Mouse (Mus musculus): ENCODE results near the gene Lyrm4. TPM values are rescaled to one million over a fixed set of nuclear protein-coding genes. Genes with fewer than 3 reads are reported as not detected.

Lyrm4 gene
- 26.7 and 28.4 TPM in 2 replicates for polyA plus RNA-seq (2015; fragmentation: Nextera tagmentation; extraction: Ambion mirVana)

DNA sequence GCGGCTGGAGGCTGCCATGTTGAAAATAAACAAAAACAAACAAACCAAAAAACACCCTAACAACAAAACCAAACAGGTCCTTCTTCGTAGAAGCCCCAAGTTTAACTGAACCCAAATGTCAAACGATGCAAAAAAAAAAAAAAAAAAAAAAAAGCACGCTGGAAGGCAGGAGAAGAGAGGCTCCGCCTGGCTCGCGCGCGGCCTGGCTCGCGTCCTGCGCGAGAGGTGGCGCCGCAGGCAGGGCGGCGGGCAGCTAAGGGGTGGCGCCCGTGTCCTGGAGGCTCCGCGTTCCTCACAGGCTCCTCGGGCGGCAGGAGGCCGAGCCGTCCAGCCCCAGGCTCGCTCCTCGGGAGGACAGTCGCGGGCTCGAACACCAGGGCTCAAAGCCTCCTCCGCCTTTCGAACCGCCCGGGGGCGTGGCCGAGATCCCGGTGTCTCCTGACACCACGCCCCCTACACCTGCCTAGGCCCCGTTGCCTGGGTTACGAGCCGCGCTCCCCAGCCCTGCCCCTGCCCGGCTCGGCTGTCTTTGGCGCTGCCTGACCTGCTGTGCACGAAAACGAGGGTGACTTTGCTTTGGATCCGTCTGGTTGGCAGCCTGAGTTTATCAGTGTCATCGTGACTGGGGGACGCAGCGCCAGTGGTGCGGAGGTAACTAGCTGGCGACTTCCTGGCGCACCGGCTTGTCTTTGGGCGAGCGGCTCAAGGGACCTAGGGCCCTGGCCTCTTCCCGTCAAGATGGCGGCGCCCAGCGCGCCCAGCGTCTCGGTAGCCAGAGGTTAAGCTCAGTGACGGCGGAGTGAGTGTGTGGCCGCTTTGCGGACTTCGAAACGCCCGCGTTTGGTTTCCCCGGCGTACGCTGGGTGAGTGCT lies at the start of gene Lyrm4, which contains the start of gene Fars2:
Lyrm4 (minus strand) TSS at position 384 of the 872 bp plus-strand sequence.
Fars2 (plus strand) TSS at position 270 of the 872 bp plus-strand sequence.
- Histone ChIP-seq H3K4me1 (peaks cover 12% of the 10 kb centered on the region), H3K4me3 (peak within 1 kb of the TSS; percentile 70), H3K27ac (peak within 1 kb of the TSS; percentile 90), H3K36me3 (no peaks in the 10 kb centered on the region), H3K9me3 (no peaks in the 10 kb centered on the region), H3K9ac (peak within 1 kb of the TSS; percentile 73), H3K4me2 (replicated peaks) (peak within 1 kb of the TSS; percentile 90), H3K27me3 (no peaks in the 10 kb centered on the region)
- ATAC-seq (ENCODE audit: low FRiP score, low read depth), result peak; percentile 99
- WGBS, result under 1% methylated on average over 74 of the region's 75 CpGs

DNA sequence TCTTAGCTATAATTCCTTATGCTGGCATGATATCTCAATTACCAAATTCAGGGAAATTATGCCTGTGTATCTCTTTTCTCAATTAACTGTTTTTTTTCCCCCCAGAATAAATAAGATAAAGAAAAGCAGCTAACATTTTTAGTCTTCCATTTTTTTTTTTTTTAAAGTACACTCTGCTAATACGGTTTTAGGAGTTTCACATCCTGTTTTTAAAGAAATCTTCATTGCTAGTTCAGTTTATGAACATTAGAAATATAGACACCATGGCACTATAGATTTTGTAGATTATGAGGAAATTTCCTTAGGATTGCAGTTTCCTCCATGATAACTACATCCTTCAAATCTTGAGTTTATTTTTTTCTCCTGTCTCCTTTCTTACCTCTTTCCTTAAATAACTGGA lies 46.6 kb upstream of the Lyrm4 start:
- Histone ChIP-seq H3K27me3 (no peaks in the 10 kb centered on the region), H3K9ac (no peak overlapping the region), H3K36me3 (no peaks in the 10 kb centered on the region), H3K27ac (no peak overlapping the region), H3K4me1 (no peaks in the 10 kb centered on the region), H3K4me2 (replicated peaks) (no peak overlapping the region), H3K4me3 (no peak overlapping the region), H3K9me3 (no peaks in the 10 kb centered on the region)
- WGBS, result 88% methylated on average over 1 of the region's 1 CpGs
- no peak for ATAC-seq (ENCODE audit: low FRiP score, low read depth)

DNA sequence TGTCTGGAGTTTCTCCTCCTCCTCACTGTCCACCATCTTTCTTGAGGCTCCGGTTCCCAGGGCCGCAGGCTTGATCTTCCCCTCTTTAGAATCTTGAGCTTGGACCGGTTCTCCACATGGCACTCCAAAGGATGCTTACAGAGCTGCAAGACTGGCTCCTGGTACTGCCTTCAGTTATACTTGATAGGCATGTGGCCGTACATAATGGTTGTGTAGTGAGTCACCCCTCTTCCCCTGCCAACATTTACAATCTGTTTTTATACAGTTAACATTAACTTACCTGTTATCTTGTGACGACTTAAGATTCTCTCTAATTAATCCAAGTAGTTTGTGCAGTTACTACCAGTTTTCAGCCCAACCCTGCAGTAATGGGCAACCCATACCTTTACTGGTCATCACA lies 46.1 kb upstream of the Lyrm4 start:
- no peaks in the 10 kb centered on the region for H3K36me3 ChIP-seq

DNA sequence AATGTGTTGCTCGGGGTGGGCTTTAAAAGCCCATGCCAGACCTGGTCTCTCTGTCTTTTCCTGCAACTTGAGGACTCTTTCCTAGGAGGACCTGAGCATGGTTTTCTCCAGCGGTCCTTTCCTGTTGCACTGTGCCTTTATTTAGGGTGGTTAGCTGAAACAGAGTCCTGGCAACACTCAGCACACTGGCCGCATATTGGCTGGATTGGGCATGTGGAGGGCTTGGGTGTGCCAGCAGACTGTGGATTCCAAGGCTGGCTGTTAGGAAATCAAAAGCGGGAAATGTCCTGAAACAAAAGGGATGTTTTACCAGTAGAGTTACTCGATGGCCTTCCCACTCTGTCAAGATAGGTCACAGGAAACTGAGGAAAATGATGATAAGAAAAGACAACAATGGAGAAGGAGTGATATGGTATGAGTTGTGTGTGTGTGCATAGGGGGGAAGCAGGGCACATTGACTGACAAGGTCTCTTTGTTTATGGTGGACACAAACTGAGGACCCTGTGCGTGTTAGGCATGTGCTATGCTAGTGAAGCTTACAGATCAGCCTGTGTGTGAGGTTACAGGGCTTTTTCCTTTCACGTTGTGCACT lies 39.1 kb upstream of the Lyrm4 start:
- WGBS, result 88% methylated on average over 7 of the region's 7 CpGs

More for the DNA sequence above, 46.1 kb upstream of the Lyrm4 start:
- no peak overlapping the region for H3K9ac ChIP-seq
- H3K4me1 ChIP-seq, result no peaks in the 10 kb centered on the region
- H3K9me3 ChIP-seq, result no peaks in the 10 kb centered on the region
- WGBS, result 88% methylated on average over 5 of the region's 5 CpGs
- H3K27me3 ChIP-seq, result no peaks in the 10 kb centered on the region
- no peak for ATAC-seq (ENCODE audit: low FRiP score, low read depth)
- no peak overlapping the region for H3K27ac ChIP-seq
- H3K4me3 ChIP-seq, result no peak overlapping the region
- no peak overlapping the region for H3K4me2 ChIP-seq (replicated peaks)

DNA sequence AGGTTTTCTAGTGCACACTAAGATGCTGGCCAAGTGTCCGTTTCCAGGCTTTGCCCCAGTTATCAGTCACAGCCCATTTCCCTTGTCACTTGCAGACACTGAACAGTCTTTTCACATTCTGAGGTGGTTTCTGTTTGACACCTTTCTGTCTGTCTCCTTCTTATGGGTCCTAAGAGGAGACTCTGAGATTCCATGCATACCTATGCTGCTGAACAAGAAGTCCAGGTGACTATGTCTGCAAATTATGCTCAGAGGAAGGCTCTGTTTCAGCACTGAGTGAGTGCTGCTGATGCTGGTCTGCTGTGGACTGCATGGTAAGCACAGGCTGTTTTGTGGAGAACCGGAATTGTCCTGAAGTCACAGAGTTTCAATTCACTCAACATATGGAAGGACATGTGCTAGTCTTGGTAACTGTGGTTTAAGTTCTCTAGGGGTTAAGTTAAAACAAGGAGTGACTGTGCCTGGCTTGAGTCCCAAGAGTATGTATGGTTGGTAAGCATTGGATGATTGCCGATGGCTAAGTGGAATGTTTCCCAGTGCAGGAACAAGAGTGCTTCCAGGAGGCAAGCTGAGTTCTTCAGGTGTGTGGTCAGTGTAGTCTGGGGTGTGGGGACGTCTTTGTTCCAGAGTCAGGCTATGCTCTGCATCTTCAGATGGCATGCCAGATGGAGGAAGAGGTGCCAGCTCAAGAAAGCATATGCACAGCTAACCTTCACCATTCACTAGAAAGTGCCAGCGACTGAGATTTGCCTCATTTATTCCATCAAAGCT lies 35.6 kb upstream of the Lyrm4 start:
- 69% methylated on average over 5 of the region's 5 CpGs for WGBS
- Histone ChIP-seq H3K27me3 (no peaks in the 10 kb centered on the region), H3K27ac (no peak overlapping the region), H3K9ac (no peak overlapping the region), H3K9me3 (no peaks in the 10 kb centered on the region), H3K4me3 (no peak overlapping the region), H3K36me3 (no peaks in the 10 kb centered on the region), H3K4me1 (peaks cover 6% of the 10 kb centered on the region; the same call in 1 of the 2 replicates), H3K4me2 (replicated peaks) (no peak overlapping the region)
- no peak; the same call in 1 of the 2 replicates for ATAC-seq (ENCODE audit: low FRiP score, low read depth)

More for the DNA sequence above, 39.1 kb upstream of the Lyrm4 start:
- Histone ChIP-seq H3K9ac (no peak overlapping the region), H3K9me3 (no peaks in the 10 kb centered on the region), H3K4me2 (replicated peaks) (no peak overlapping the region), H3K27ac (no peak overlapping the region), H3K4me3 (no peak overlapping the region), H3K27me3 (no peaks in the 10 kb centered on the region), H3K4me1 (peaks cover 6% of the 10 kb centered on the region; the same call in 1 of the 2 replicates), H3K36me3 (no peaks in the 10 kb centered on the region)
- no peak for ATAC-seq (ENCODE audit: low FRiP score, low read depth)

DNA sequence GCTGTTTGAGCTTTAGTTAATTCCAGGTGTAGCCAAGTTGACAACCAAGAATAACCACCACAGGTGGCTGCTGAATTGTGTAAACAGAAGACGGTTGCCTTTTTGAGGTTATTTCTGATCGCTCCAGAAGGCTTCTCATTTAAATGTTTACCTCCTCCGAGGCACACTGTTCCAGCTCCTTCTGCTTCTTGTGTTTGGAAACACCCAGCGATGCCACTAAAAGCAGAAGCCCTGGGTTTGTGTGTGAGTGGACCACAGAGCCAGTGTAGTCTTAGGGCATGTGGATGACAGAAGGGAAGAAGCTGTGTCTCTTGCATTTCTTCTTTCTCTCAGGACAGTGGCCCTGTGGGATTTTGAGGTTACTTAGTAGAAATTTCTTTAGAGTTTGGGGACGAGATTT lies 32.9 kb upstream of the Lyrm4 start:
- H3K27me3 ChIP-seq, result no peaks in the 10 kb centered on the region
- no peaks in the 10 kb centered on the region for H3K9me3 ChIP-seq
- no peak overlapping the region for H3K4me3 ChIP-seq
- peaks cover 6% of the 10 kb centered on the region; the same call in 1 of the 2 replicates for H3K4me1 ChIP-seq
- no peak overlapping the region for H3K9ac ChIP-seq
- no peak overlapping the region for H3K4me2 ChIP-seq (replicated peaks)
- no peak overlapping the region for H3K27ac ChIP-seq
- WGBS, result 54% methylated on average over 5 of the region's 5 CpGs
- no peak for ATAC-seq (ENCODE audit: low FRiP score, low read depth)
- no peaks in the 10 kb centered on the region for H3K36me3 ChIP-seq

DNA sequence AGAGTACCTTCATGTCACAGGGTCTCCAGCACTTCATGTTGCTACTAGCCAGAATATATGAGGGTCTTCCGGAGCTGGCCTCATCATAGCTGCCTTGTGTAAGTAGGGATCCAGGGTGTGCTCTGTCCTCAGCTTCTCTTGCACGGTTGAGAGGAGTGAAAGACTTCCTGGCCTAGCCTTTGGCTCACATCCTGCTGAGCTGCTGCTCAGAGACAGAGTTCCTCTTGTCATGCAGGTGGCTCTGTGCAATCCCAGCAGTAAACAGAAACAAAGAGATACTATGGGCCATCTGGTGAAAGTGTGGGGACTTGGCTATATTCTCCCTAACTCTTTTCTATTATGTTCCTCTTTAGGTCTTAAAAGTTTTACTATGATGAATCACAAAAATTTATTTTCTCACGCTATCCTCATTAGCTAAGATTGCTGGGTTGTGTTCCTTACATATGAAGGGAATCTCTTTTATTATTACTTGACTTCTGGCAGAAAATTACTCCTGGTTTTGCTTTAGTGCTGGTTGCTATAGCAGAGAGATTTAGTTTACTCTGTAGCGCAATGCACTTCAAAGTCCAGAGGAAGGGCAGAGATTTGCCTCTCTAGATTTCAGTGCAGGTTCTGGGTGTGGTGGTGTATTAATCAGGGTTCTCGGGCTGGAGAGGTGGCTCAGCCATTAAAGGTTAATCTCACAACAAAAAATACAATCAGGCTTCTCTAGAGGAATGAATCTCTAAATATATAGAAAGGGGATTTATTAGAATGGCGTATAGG lies 32.0 kb upstream of the Lyrm4 start:
- no peak overlapping the region for H3K9ac ChIP-seq
- H3K36me3 ChIP-seq, result no peaks in the 10 kb centered on the region
- no peak for ATAC-seq (ENCODE audit: low FRiP score, low read depth)
- no peak overlapping the region for H3K4me3 ChIP-seq
- no peak overlapping the region for H3K27ac ChIP-seq
- no peak overlapping the region for H3K4me2 ChIP-seq (replicated peaks)
- no peaks in the 10 kb centered on the region for H3K27me3 ChIP-seq
- H3K9me3 ChIP-seq, result no peaks in the 10 kb centered on the region
- WGBS, result 60% methylated on average over 6 of the region's 6 CpGs
- peaks cover 6% of the 10 kb centered on the region; the same call in 1 of the 2 replicates for H3K4me1 ChIP-seq

DNA sequence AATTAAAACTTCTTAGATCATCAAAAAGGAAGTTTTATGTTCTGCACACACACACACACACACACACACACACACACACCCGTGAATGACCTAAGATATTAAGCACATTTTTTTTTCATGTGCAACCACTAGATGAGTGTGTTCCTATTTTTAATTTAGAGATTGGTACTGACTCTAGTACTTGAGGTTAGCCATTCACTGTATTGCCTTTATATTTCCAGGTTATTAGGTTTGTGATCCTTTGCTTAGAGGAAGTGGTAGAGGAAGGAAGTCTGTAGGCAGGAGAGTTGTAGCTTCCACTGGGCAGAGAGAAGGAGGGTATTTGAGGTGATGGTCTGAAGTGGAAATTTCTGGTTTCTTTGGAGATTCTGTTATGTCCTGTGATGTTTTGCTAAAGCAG lies 28.3 kb upstream of the Lyrm4 start:
- Histone ChIP-seq H3K9ac (no peak overlapping the region), H3K27ac (no peak overlapping the region), H3K27me3 (no peaks in the 10 kb centered on the region), H3K36me3 (no peaks in the 10 kb centered on the region), H3K4me2 (replicated peaks) (no peak overlapping the region), H3K4me1 (no peaks in the 10 kb centered on the region), H3K4me3 (no peak overlapping the region), H3K9me3 (no peaks in the 10 kb centered on the region)
- no peak for ATAC-seq (ENCODE audit: low FRiP score, low read depth)
- WGBS, result 70% methylated on average over 1 of the region's 1 CpGs

DNA sequence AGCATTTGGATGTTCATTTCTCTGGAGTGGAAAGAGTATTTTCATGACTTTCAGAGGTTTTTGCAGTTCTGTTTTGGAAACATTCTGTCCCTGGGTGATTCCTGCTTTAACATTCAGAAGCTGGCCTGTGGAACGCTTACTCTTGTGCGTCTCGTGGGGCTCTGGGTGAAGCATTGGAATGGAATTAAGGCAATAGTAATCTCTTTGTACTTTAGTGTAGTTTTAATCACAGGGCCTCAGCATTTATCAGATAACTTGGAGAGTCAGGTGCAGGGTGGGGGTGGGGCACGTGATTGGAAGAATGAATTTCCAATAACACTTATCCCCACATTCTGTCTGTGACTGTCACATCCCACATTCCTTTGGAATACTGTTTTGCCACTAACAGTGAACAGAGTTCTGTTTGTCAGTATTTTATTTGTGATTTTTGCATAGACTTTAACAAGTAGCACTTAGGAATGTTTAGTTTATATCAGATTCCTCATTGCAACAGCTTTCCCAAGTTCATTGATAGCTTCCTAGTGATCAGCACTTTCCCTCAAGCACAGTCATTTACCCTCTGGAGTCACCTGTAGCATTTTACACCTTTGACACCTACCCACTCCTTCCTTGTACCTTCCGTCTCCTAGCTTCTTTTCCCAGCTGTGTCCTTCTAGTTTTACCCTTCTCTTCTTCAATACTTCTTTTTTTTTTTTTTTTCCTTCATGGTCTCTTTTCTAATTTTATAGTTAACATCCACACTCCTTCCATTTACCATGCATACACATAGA lies 23.1 kb upstream of the Lyrm4 start:
- Histone ChIP-seq H3K4me2 (replicated peaks) (no peak overlapping the region), H3K4me3 (no peak overlapping the region), H3K36me3 (no peaks in the 10 kb centered on the region), H3K4me1 (peaks cover 12% of the 10 kb centered on the region), H3K27me3 (no peaks in the 10 kb centered on the region), H3K9ac (no peak overlapping the region), H3K9me3 (no peaks in the 10 kb centered on the region), H3K27ac (no peak overlapping the region; the same call in 1 of the 2 replicates)
- no peak for ATAC-seq (ENCODE audit: low FRiP score, low read depth)
- WGBS, result 78% methylated on average over 5 of the region's 5 CpGs

DNA sequence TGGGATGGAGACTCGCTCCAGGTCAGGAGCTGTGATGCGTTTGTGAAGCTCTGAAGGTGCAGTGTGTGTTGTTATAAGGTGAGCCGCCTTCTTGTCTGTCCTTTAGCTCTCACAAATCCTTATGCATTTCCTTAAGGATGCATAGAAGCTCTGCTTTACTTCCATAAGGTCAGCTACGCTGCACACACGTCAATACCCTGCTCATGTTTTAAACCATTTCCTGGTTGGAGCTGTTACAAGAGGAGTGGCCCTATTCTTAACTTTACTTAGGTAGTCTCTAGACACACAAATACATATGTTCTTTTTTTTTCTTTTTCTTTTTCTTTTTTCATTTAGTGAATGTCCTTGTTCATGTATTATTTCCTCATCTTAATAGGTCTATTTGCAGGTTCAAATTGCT lies 22.4 kb upstream of the Lyrm4 start:
- no peak overlapping the region for H3K4me3 ChIP-seq
- peaks cover 12% of the 10 kb centered on the region for H3K4me1 ChIP-seq
- no peaks in the 10 kb centered on the region for H3K27me3 ChIP-seq
- H3K9ac ChIP-seq, result no peak overlapping the region
- WGBS, result 73% methylated on average over 5 of the region's 5 CpGs
- no peaks in the 10 kb centered on the region for H3K9me3 ChIP-seq
- no peaks in the 10 kb centered on the region for H3K36me3 ChIP-seq
- ATAC-seq (ENCODE audit: low FRiP score, low read depth), result no peak
- H3K4me2 ChIP-seq (replicated peaks), result no peak overlapping the region
- no peak overlapping the region for H3K27ac ChIP-seq
